Mouse (Mus musculus) T-helper 1 cell (primary cell): ENCODE results near the gene Tectb.

Source experiments
- in situ Hi-C: fragments of 300-600 bp; cut with MboI, MseI; formaldehyde crosslinking; loops from one replicate; pipeline ENCODE4 v1.15.1; 2025; ENCODE audit warnings: high pct_unique_total_duplicates

The Tectb gene

GRCm38 (mm10) chr19:55207746-55208538 is 27.4 kb downstream of the Tectb start:
- in situ Hi-C loops, result no loop called here

GRCm38 (mm10) chr19:55208654-55209053 is 28.1 kb downstream of the Tectb start:
- in situ Hi-C loops, result no loop called here

DNA sequence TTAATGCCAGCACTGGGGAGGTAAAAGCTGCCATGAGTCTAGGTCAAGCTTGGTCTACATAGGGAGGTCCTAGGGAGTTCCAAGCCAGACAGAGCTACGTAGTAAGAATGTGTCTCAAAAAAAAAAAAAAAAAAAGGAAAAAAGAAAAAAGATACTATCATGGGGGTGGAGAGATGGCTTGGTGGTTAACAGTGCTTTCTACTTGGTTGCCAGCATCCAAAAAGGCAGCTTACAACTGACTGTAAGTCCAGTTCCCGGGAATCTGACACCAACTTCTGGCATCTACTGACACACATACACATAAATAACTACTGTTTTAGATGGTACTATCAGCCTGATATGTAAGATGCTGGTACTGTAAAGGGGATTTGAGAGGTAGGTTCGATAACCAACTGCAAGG is 28.6 kb downstream of the Tectb start:
- in situ Hi-C loops, result no loop called here

DNA sequence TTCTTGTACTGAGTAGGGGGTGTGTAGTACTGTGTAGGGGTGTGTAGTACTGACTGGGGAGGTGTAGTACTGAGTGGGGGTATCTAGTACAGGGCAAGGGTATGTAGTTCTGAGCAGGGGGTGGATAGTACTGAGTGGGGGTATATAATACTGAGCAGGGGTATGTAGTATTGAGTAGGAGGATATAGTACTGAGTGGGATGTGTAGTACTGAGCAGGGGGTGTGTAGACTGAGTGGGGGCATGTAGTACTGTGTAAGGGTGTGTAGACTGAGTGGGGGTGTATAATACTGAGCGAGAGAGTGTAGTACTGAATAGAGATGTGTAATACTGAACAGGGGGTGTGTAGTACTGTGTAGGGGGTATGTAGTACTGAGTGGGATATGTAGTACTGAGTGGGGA is 31.2 kb downstream of the Tectb start:
- in situ Hi-C loops, result no loop called here

DNA sequence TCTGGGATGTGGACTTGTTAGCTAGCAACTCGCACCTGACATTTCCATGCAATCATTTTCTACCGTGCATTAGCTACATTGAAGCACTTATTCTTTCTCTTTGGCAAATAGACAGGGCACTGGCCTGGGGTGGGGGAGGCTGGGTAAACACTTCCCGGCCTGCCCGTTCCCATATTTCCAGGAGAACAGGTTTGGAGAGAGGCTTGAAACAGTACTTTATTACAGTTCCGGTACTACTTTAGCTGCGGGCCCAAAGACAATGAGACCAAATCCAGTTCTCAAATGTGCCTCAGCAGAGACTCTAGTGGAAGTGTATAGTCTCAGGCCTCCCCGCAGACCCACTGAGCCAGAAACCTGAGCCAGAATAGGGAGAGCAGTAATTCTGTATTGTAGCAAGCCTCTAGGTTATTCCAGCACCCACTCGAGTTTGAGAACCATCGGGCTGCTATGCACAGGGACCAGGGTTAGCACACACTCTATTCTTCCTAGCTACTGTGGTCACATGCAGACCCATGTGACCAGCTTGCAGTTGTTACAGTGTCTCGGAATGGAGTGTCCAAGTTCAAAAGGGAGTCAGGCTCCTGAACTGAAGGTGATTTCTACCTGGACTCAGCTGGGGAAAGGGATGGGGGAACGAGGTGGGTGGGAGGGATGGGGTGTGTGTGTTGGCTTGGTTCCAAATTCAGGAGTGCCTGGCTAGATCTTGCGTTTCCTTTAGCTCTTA is 33.2 kb downstream of the Tectb start:
- in situ Hi-C loops, result no loop called here

DNA sequence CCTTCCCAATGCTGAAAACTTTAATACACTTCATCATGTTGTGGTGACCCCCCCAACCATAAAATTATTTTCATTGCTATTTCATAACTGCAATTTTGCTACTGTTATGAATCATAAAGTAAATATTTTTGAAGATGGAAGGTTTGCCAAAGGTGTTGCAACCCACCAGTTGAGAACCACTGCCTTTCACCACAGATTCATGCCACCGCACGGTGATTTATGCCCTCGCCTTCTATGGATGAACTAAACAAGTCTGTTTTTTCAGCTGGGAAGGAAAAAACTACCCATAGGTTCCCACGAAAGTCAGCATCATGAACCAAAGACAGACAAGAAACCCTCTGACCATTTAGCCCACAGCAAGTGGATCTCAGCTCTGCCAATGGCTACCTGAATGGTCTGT is 36.3 kb downstream of the Tectb start:
- in situ Hi-C loops, result no loop called here

DNA sequence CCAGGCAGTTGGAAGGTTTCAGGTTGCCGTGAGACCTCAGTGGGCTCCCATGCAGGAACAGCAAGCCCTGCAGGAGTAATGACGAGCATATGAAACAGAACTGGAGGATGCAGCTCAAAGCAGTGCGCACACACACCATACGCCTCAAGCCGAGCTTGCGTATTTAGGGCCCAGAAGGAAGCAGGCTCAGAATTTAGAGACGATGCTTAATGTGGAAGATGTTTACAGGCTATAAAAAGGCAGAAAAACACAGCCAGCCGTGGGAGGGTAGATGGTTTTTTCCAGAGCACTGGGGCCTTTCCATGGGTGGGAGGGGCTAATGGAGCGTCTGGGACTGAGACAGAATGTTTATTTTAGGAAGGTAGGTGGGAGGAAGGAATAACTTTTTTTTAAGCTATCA is 36.8 kb downstream of the Tectb start:
- in situ Hi-C loops, result no loop called here

DNA sequence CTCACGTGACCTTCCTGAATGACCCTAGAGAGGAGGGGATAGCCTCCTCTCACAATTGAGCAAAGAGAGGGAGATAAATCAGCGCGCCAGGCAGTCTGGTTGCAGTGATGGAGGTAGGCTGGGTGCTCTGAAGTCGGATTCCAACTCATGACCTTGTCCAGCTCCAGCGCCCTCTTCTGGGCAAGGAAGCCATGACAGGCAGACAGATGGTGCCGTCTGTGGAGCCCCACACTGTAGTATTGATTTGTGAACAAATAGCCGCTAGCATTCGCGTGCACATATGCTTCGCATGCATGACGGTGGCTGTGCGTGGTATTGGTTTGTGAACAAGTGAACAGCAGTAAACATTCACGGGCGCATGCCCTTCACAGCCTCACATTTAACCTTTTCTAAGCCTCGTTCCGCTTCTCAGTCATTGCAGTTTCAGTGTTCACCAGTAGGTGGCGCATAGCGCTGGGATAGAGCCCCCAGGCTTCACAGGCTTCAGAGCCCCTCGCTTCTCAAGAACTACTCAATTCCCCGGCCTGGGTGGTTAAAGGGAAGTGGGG is 37.7 kb downstream of the Tectb start:
- in situ Hi-C loops, result no loop called here

- in situ Hi-C loops, result no loop called here
These were observed 38.2 kb downstream of the Tectb start for GRCm38 (mm10) chr19:55218741-55219221.

DNA sequence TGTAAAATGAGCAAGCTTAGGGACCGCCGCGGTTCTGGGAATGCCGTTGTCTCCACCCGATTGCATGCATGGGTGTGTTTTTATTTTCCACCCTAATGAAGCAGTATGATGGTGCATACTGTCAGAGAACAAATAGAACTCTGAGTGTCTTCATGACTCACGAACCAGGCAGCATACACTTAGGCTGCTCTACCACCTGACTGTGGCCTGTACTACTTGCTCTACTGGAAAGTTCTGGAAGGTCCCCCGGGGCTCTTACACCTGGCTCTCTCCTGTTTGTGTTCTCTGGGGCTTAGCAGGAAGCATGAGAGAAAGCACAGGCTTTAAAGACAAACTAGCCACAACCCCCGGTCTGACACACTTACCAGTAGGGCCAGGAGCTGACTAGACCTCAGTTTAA is 38.8 kb downstream of the Tectb start:
- in situ Hi-C loops, result no loop called here

- in situ Hi-C loops, result no loop called here
These were observed 40.7 kb downstream of the Tectb start for GRCm38 (mm10) chr19:55221208-55221607.

GRCm38 (mm10) chr19:55222268-55222667 is 41.7 kb downstream of the Tectb start:
- in situ Hi-C loops, result no loop called here

GRCm38 (mm10) chr19:55226621-55227020 is 46.1 kb downstream of the Tectb start:
- in situ Hi-C loops, result no loop called here

DNA sequence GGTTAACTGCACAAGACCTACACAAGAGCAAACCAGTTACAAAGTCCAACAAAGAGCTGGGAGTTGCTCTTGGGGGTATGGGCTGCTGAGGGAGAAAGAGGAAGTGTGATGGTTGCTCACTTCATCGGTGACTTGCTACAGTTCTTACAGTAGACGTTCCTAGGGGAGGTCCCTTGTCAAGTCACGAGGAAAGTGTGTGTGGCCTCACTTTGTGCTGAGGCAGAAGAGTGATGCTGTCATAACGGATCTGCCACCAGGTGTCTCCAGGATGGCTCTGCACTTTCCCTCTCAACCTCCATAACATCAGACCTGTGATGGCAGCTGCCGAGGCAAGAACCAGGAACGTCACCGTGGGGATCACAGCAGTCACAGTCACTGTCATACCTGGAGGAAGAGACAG is 46.6 kb downstream of the Tectb start:
- in situ Hi-C loops, result no loop called here

- in situ Hi-C loops, result no loop called here
These were observed 50.5 kb downstream of the Tectb start for GRCm38 (mm10) chr19:55231081-55231480.

- in situ Hi-C loops, result no loop called here
These were observed 51.6 kb downstream of the Tectb start for GRCm38 (mm10) chr19:55232136-55232535.

- in situ Hi-C loops, result no loop called here
These were observed 55.5 kb downstream of the Tectb start for GRCm38 (mm10) chr19:55236026-55236425.

GRCm38 (mm10) chr19:55236564-55236963 is 56.0 kb downstream of the Tectb start:
- in situ Hi-C loops, result no loop called here

DNA sequence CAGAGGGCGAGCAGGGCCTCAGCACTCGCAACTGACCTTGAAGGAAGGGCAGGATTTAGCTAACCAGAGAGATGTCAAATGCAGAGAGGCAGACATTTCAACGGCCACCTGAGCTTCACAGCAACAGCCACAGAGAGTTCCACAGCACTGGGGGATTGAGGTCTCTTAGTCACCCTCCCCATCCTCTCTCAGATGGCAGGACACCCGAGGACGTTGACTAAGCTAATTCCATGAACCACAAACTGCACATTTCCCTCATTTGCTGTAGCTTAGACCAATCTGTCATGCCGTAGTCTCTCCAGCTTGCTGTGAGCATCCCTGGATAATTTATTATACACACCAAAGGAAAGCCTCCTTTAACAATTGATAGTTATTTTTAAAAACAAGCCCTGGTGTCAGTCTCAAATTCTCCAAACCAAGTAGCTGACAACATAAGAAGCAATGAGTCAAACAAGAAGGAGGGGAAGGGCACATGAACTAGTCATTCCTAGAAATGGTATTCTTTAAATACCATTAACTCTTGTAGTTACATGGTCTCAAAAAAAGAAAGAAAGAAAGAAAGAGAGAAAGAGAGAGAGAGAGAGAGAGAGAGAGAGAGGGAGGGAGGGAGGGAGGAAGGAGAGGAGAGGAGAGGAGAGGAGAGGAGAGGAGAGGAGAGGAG is 59.4 kb downstream of the Tectb start:
- in situ Hi-C loops, result no loop called here

GRCm38 (mm10) chr19:55241186-55241645 is 60.7 kb downstream of the Tectb start, which contains the start of gene Gucy2g:
TSS of gene Gucy2g (minus strand) at chr19:55241236.
- in situ Hi-C loops, result no loop called here

DNA sequence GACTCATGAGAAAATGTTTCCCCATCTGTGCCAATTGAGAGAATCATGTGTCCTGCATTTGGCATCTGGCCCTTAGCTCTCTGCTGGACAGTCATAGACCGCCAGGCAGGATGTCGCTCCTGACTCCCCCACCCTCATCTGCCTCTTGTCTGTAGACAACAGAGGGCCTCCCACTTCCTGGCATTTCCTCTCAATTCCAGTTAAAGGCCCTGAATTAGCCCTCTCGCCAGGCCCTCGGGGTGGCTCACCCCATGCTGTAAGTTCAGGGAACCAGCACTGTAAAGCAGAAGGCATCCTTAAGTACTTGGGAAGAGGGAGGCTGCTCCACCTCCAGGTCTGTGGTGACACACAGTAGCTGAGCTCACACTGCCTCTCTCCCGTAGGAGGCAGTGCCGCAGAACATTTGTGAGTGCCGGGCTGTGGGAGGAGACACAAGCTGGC is 64.3 kb downstream of the Tectb start:
- in situ Hi-C loops, result no loop called here
